Mouse (Mus musculus): ENCODE measurements around the gene Gramd4. TPM values are rescaled to one million over a fixed set of nuclear protein-coding genes. Genes with fewer than 3 reads are reported as not detected.
"Not testable (repeated sequence)": the region's sequence is repeated elsewhere in the genome, so short reads cannot be mapped to it uniquely, and the experiment has no call there.

The Gramd4 gene
- polyA plus RNA-seq, 1 experiment from 2014 or later: 32.5 TPM

DNA sequence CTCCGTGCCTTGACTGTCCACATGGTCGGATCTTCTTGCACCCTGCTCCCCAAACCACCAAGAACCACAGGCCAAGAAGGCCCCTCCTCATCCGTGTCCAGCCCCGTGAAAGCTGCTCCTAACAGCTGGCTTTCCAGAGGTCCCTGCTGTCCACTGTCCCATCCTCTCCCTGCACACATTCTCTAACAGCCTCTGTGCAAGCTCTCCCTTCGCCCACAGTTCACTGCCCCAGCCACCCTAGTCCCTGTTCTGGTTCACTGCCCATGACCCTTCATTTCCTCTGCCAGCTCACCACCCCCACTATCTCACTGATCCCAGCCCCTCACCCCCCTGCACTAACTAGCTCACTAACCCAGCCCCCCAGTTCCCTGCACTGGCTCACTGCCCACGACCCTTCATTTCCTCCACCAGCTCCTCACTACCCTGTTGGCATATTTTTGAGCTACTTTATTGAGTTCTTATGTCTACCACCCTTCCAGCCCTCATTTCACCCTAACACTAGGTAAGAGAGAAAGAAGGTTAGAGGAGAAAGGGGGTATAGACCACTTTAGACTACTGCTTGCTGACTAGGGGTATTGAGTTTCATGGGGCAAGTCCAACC is 5.5 kb upstream of the Gramd4 start:
- Histone ChIP-seq H3K27me3 (no peaks in the 10 kb centered on the region), H3K9me3 (no peaks in the 10 kb centered on the region), H3K4me2 (no peak overlapping the region), H3K4me1 (replicated peaks) (peaks cover under 1% of the 10 kb centered on the region; the same call in 1 of the 2 replicates), H3K9ac (no peak overlapping the region), H3K27ac (replicated peaks) (no peak overlapping the region), H3K4me3 (no peak overlapping the region), H3K36me3 (no peaks in the 10 kb centered on the region)
- WGBS: 63% methylated on average over 6 of the region's 6 CpGs
- no peak for ATAC-seq (ENCODE audit: low read depth)

GRCm38 (mm10) chr15:86053890-86054536 is 3.5 kb upstream of the Gramd4 start:
- peak; percentile 6; the same call in 1 of the 2 replicates for ATAC-seq (ENCODE audit: low read depth)
- H3K4me2 ChIP-seq: no peak overlapping the region
- no peaks in the 10 kb centered on the region for H3K36me3 ChIP-seq
- no peaks in the 10 kb centered on the region for H3K27me3 ChIP-seq
- peaks cover 14% of the 10 kb centered on the region for H3K4me1 ChIP-seq (replicated peaks)
- H3K4me3 ChIP-seq: no peak overlapping the region
- no peaks in the 10 kb centered on the region for H3K9me3 ChIP-seq
- no peak overlapping the region for H3K9ac ChIP-seq
- no peak overlapping the region for H3K27ac ChIP-seq (replicated peaks)
- WGBS: 38% methylated on average over 2 of the region's 2 CpGs

DNA sequence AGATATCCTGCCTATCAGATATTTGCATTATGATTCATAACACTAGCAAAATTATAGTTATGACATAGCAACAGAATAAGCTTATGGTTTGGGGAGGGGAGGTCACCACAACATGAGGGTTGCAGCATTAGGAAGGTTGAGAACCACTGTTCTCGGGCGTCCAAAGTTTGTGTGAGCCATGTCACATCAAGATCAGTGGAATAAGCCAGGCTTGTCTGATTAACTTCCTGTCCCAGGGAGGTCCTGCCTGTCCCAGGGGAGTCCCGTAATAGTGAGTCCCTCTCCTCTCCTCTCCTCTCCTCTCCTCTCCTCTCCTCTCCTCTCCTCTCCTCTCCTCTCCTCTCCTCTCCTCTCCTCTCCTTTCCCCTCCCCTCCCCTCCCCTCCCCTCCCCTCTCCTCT is 2.6 kb upstream of the Gramd4 start:
- 80% methylated on average over 3 of the region's 3 CpGs for WGBS
- H3K9me3 ChIP-seq; H3K36me3 ChIP-seq; H3K4me2 ChIP-seq; H3K27me3 ChIP-seq; H3K27ac ChIP-seq (replicated peaks); ATAC-seq (ENCODE audit: low read depth); H3K4me3 ChIP-seq; H3K9ac ChIP-seq: not testable (repeated sequence)
- H3K4me1 ChIP-seq (replicated peaks): peaks cover 21% of the 10 kb centered on the region

GRCm38 (mm10) chr15:86056221-86056760 is 1.2 kb upstream of the Gramd4 start:
- Histone ChIP-seq H3K4me2 (no peak overlapping the region), H3K36me3 (no peaks in the 10 kb centered on the region), H3K27me3 (no peaks in the 10 kb centered on the region), H3K27ac (replicated peaks) (no peak overlapping the region), H3K9me3 (no peaks in the 10 kb centered on the region), H3K9ac (no peak overlapping the region), H3K4me3 (no peak overlapping the region), H3K4me1 (replicated peaks) (peaks cover 35% of the 10 kb centered on the region)
- ATAC-seq (ENCODE audit: low read depth): no peak
- WGBS: 83% methylated on average over 5 of the region's 5 CpGs

DNA sequence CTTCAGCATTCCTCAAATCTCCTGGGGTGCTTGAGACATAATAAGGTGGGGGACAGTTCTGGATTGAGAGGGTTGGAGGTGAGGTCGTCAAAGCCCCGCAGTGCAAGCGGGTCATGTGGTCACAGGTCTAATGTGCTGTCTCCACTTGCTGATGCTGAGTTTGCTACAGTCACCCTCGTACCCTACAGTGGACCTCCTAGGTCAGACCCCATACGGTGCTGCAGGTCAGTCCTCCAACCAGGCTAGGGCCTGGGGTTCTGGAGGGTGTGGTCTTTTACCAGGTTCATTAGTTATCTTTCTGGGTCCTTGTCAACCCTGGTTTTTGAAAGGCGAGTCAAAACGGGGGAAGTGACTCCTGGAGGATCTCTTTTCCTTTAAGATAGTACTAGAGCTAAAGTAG is 413 bp downstream of the Gramd4 start:
- H3K4me2 ChIP-seq: peak overlapping the region; percentile 86
- H3K36me3 ChIP-seq: no peaks in the 10 kb centered on the region
- H3K4me1 ChIP-seq (replicated peaks): peaks cover 51% of the 10 kb centered on the region
- ATAC-seq (ENCODE audit: low read depth): no peak
- no peaks in the 10 kb centered on the region for H3K27me3 ChIP-seq
- peak overlapping the region; percentile 99 for H3K9ac ChIP-seq
- H3K4me3 ChIP-seq: peak overlapping the region; percentile 87
- H3K27ac ChIP-seq (replicated peaks): peak overlapping the region; percentile 94
- no peaks in the 10 kb centered on the region for H3K9me3 ChIP-seq
- 10% methylated on average over 7 of the region's 7 CpGs for WGBS

DNA sequence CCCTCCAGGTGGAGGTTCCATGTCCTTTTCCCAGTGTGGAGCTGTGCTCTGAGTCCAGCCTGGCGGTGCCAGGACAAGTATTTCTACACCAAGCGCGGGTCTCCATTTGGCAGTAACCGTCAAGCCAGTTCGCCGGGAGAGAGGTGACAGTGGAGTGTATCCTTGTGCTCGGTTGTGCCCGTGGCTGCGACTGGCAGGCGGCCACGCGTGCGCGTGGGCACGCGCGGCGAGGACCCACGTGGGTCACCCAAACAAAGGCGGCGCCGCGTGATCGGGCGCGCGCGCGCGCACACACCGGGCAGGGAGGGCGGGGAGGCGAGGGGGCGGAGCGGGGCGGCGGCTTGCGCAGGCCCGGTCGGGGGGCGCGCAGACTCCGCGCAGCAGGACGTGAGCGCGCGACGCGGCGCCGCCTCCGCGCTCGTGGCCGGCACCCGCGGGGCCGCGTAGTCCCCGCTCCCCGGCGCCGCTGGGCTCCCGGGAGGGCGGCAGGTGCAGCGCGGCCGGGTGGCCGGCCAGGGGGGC is 960 bp downstream of the Gramd4 start:
- WGBS: under 1% methylated on average over 68 of the region's 70 CpGs
- no peaks in the 10 kb centered on the region for H3K27me3 ChIP-seq
- peak overlapping the region; percentile 99 for H3K9ac ChIP-seq
- peak overlapping the region; percentile 86 for H3K4me2 ChIP-seq
- no peaks in the 10 kb centered on the region for H3K9me3 ChIP-seq
- peak overlapping the region; percentile 94 for H3K27ac ChIP-seq (replicated peaks)
- no peaks in the 10 kb centered on the region for H3K36me3 ChIP-seq
- ATAC-seq (ENCODE audit: low read depth): peak; percentile 75
- H3K4me1 ChIP-seq (replicated peaks): peaks cover 56% of the 10 kb centered on the region
- peak overlapping the region; percentile 87 for H3K4me3 ChIP-seq

DNA sequence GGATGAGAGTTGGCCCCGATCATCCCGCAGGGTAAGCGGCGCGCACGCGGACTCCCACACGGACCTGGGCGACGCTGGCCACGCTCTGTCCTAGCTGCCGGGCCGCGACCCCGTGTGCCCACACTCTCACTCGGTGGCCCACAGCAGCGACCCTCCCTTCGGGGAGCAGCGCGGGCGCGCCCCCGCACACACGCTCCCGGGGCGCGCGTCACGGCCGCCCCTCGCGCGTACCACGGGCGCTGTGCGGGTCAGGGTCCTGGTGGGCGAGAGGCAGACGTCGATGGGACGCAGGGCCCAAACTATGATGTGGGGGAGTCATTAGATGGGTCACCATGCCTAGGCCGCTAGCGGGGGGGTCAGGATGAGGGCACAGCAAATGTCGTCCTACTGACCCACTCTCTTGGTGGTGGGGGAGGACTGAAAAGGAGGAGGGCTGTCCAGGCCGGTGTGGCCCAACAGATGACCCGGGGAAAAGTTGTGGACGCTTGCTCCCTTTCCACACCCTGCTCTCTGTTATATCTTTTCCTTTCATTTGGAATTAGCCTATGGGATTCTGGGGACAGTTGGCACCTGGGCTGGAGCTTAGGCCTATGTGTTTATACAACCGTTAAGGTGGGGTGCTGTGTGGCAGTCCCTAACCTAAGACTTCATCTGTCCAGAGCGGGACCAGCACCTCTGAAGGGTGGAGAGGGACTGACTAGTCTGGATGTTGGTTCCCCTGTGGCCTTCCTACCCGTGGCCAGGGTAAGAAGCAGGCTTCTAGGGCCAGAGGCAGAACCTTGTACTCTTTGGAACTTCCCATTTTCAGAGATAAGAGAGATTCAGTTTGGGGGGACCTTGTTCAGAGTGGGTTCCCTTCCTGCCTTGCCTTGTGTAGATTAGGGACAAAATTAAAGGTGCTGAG is 1.7 kb downstream of the Gramd4 start:
- H3K27me3 ChIP-seq: no peaks in the 10 kb centered on the region
- ATAC-seq (ENCODE audit: low read depth): peak; percentile 66
- peak overlapping the region; percentile 99 for H3K9ac ChIP-seq
- no peaks in the 10 kb centered on the region for H3K9me3 ChIP-seq
- 1% methylated on average over 47 of the region's 49 CpGs for WGBS
- H3K4me2 ChIP-seq: peak overlapping the region; percentile 86
- peak overlapping the region; percentile 87 for H3K4me3 ChIP-seq
- peak overlapping the region; percentile 94 for H3K27ac ChIP-seq (replicated peaks)
- peaks cover 56% of the 10 kb centered on the region for H3K4me1 ChIP-seq (replicated peaks)
- H3K36me3 ChIP-seq: no peaks in the 10 kb centered on the region

DNA sequence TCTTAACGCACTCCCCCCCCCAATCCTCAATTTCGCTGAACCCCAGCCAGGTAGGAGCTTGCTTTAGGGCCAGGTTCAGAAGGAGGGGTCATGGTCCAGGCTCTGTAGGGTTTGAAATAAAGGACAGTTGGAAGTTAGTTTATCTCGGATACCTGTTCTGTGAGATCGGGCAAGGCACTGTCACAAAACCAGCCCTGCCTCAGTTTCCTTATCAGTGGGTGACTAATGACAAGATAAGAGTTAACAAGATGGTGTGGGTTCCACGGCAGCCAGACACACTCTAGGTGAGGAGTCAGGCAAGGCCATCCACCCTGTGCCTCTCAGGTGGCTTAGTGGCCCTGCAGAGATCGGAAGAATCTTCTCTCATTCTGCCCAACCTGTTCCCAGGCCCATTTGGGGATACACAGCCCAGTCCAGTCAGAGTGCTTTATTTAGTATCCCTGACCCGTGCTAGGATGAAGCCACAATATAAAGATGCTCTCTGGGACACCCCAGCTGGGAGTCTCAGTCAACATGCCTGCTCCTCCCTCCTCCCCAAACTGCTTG is 2.4 kb downstream of the Gramd4 start:
- H3K9ac ChIP-seq: peak overlapping the region; percentile 99
- H3K27me3 ChIP-seq: no peaks in the 10 kb centered on the region
- peaks cover 59% of the 10 kb centered on the region for H3K4me1 ChIP-seq (replicated peaks)
- no peaks in the 10 kb centered on the region for H3K36me3 ChIP-seq
- peak overlapping the region; percentile 87 for H3K4me3 ChIP-seq
- H3K9me3 ChIP-seq: no peaks in the 10 kb centered on the region
- 72% methylated on average over 7 of the region's 7 CpGs for WGBS
- peak overlapping the region; percentile 64 for H3K27ac ChIP-seq (replicated peaks)
- ATAC-seq (ENCODE audit: low read depth): no peak
- peak overlapping the region; percentile 86 for H3K4me2 ChIP-seq

GRCm38 (mm10) chr15:86060581-86060980 is 3.1 kb downstream of the Gramd4 start:
- H3K27ac ChIP-seq (replicated peaks): peak overlapping the region; percentile 64
- ATAC-seq (ENCODE audit: low read depth): no peak
- H3K36me3 ChIP-seq: no peaks in the 10 kb centered on the region
- H3K9ac ChIP-seq: peak overlapping the region; percentile 99
- H3K4me1 ChIP-seq (replicated peaks): peaks cover 59% of the 10 kb centered on the region
- peak overlapping the region; percentile 87 for H3K4me3 ChIP-seq
- 78% methylated on average over 12 of the region's 12 CpGs for WGBS
- peak overlapping the region; percentile 86 for H3K4me2 ChIP-seq
- no peaks in the 10 kb centered on the region for H3K27me3 ChIP-seq
- no peaks in the 10 kb centered on the region for H3K9me3 ChIP-seq

GRCm38 (mm10) chr15:86061221-86061620 is 3.7 kb downstream of the Gramd4 start:
- Histone ChIP-seq H3K27me3 (no peaks in the 10 kb centered on the region), H3K9ac (peak overlapping the region; percentile 99), H3K27ac (replicated peaks) (peak overlapping the region; percentile 64), H3K4me1 (replicated peaks) (peaks cover 59% of the 10 kb centered on the region), H3K4me3 (peak overlapping the region; percentile 87), H3K9me3 (no peaks in the 10 kb centered on the region), H3K36me3 (0 out of 2 replicates have a peak, but pooled peaks cover 5% of the 10 kb centered on the region), H3K4me2 (peak overlapping the region; percentile 86)
- no peak for ATAC-seq (ENCODE audit: low read depth)
- 89% methylated on average over 7 of the region's 7 CpGs for WGBS

GRCm38 (mm10) chr15:86061848-86062481 is 4.5 kb downstream of the Gramd4 start:
- Histone ChIP-seq H3K4me3 (peak overlapping the region; percentile 87; the same call in 1 of the 2 replicates), H3K36me3 (0 out of 2 replicates have a peak, but pooled peaks cover 5% of the 10 kb centered on the region), H3K9me3 (no peaks in the 10 kb centered on the region), H3K4me2 (peak overlapping the region; percentile 86), H3K4me1 (replicated peaks) (peaks cover 65% of the 10 kb centered on the region), H3K27me3 (no peaks in the 10 kb centered on the region), H3K27ac (replicated peaks) (no peak overlapping the region), H3K9ac (peak overlapping the region; percentile 99)
- WGBS: 47% methylated on average over 6 of the region's 6 CpGs
- no peak for ATAC-seq (ENCODE audit: low read depth)
